Mouse (Mus musculus): ENCODE measurements at regions not wholly inside any gene's neighbourhood (a gene's known extent, or its start where the extent isn't known, plus 50 kb on each side); places are given as distances from the start of the nearest gene placed in this dataset.

GRCm38 (mm10) chr12:9368682-9369081, 201.2 kb upstream of the Osr1 start:
- Histone ChIP-seq H3K27ac (no peak overlapping the region), H3K9ac (no peak overlapping the region), H3K27me3 (replicated peaks) (no peaks in the 10 kb centered on the region), H3K4me3 (no peak overlapping the region), H3K9me3 (no peaks in the 10 kb centered on the region), H3K4me1 (no peaks in the 10 kb centered on the region), H3K36me3 (replicated peaks) (no peaks in the 10 kb centered on the region), H3K4me2 (no peak overlapping the region)
- 92% methylated on average over 5 of the region's 5 CpGs for WGBS
- no peak for ATAC-seq (replicated peaks)

GRCm38 (mm10) chr12:9401956-9402355, 168.0 kb upstream of the Osr1 start:
- H3K4me2 ChIP-seq = no peak overlapping the region

GRCm38 (mm10) chr12:9404981-9405380, 164.9 kb upstream of the Osr1 start:
- Histone ChIP-seq H3K9ac (no peak overlapping the region), H3K27me3 (replicated peaks) (no peaks in the 10 kb centered on the region), H3K4me2 (no peak overlapping the region), H3K27ac (no peak overlapping the region), H3K36me3 (replicated peaks) (no peaks in the 10 kb centered on the region), H3K4me3 (no peak overlapping the region), H3K9me3 (no peaks in the 10 kb centered on the region), H3K4me1 (no peaks in the 10 kb centered on the region)
- no peak for ATAC-seq (replicated peaks)
- 74% methylated on average over 7 of the region's 7 CpGs for WGBS

More at GRCm38 (mm10) chr12:9401956-9402355, 168.0 kb upstream of the Osr1 start:
- no peaks in the 10 kb centered on the region for H3K4me1 ChIP-seq
- no peak overlapping the region for H3K9ac ChIP-seq
- no peaks in the 10 kb centered on the region for H3K36me3 ChIP-seq (replicated peaks)
- no peaks in the 10 kb centered on the region for H3K9me3 ChIP-seq
- WGBS = 88% methylated on average over 3 of the region's 3 CpGs
- no peak overlapping the region for H3K27ac ChIP-seq
- no peak for ATAC-seq (replicated peaks)
- no peak overlapping the region for H3K4me3 ChIP-seq
- H3K27me3 ChIP-seq (replicated peaks) = no peaks in the 10 kb centered on the region

GRCm38 (mm10) chr12:9419311-9419710, 150.6 kb upstream of the Osr1 start:
- ATAC-seq (replicated peaks) = no peak
- H3K4me2 ChIP-seq = no peak overlapping the region
- no peaks in the 10 kb centered on the region for H3K36me3 ChIP-seq (replicated peaks)
- H3K9me3 ChIP-seq = no peaks in the 10 kb centered on the region
- no peaks in the 10 kb centered on the region for H3K4me1 ChIP-seq
- no peak overlapping the region for H3K27ac ChIP-seq
- H3K9ac ChIP-seq = no peak overlapping the region
- H3K4me3 ChIP-seq = no peak overlapping the region
- H3K27me3 ChIP-seq (replicated peaks) = no peaks in the 10 kb centered on the region
- WGBS = 82% methylated on average over 3 of the region's 3 CpGs

GRCm38 (mm10) chr12:9430656-9431055, 139.3 kb upstream of the Osr1 start:
- Histone ChIP-seq H3K9ac (no peak overlapping the region), H3K27me3 (replicated peaks) (no peaks in the 10 kb centered on the region), H3K36me3 (replicated peaks) (no peaks in the 10 kb centered on the region), H3K27ac (no peak overlapping the region), H3K4me3 (no peak overlapping the region), H3K9me3 (no peaks in the 10 kb centered on the region), H3K4me2 (no peak overlapping the region), H3K4me1 (no peaks in the 10 kb centered on the region)
- 90% methylated on average over 3 of the region's 3 CpGs for WGBS
- ATAC-seq (replicated peaks) = no peak

GRCm38 (mm10) chr12:9438575-9439161, 131.2 kb upstream of the Osr1 start:
- no peaks in the 10 kb centered on the region for H3K9me3 ChIP-seq

GRCm38 (mm10) chr12:9450620-9451019, 119.3 kb upstream of the Osr1 start:
- Histone ChIP-seq H3K27ac (no peak overlapping the region), H3K4me1 (no peaks in the 10 kb centered on the region), H3K4me2 (no peak overlapping the region), H3K9me3 (no peaks in the 10 kb centered on the region), H3K4me3 (no peak overlapping the region), H3K27me3 (replicated peaks) (no peaks in the 10 kb centered on the region), H3K9ac (no peak overlapping the region), H3K36me3 (replicated peaks) (no peaks in the 10 kb centered on the region)
- no peak for ATAC-seq (replicated peaks)
- WGBS = 70% methylated on average over 3 of the region's 3 CpGs

More at GRCm38 (mm10) chr12:9438575-9439161, 131.2 kb upstream of the Osr1 start:
- no peaks in the 10 kb centered on the region for H3K4me1 ChIP-seq
- no peak overlapping the region for H3K9ac ChIP-seq
- H3K4me3 ChIP-seq = no peak overlapping the region
- no peak overlapping the region for H3K4me2 ChIP-seq
- no peaks in the 10 kb centered on the region for H3K27me3 ChIP-seq (replicated peaks)
- 79% methylated on average over 9 of the region's 9 CpGs for WGBS
- no peak overlapping the region for H3K27ac ChIP-seq
- H3K36me3 ChIP-seq (replicated peaks) = no peaks in the 10 kb centered on the region
- ATAC-seq (replicated peaks) = no peak

GRCm38 (mm10) chr12:9460193-9460592, 109.7 kb upstream of the Osr1 start:
- 88% methylated on average over 3 of the region's 3 CpGs for WGBS
- ATAC-seq (replicated peaks) = no peak

GRCm38 (mm10) chr12:9469655-9470470, 100.1 kb upstream of the Osr1 start:
- no peak for ATAC-seq (replicated peaks)
- no peaks in the 10 kb centered on the region for H3K27me3 ChIP-seq (replicated peaks)
- H3K9me3 ChIP-seq = no peaks in the 10 kb centered on the region
- no peak overlapping the region for H3K9ac ChIP-seq
- no peak overlapping the region for H3K4me2 ChIP-seq
- no peaks in the 10 kb centered on the region for H3K4me1 ChIP-seq
- WGBS = 84% methylated on average over 3 of the region's 3 CpGs
- H3K4me3 ChIP-seq = no peak overlapping the region
- H3K27ac ChIP-seq = no peak overlapping the region
- H3K36me3 ChIP-seq (replicated peaks) = no peaks in the 10 kb centered on the region

More at GRCm38 (mm10) chr12:9460193-9460592, 109.7 kb upstream of the Osr1 start:
- Histone ChIP-seq H3K27ac (no peak overlapping the region), H3K27me3 (replicated peaks) (no peaks in the 10 kb centered on the region), H3K36me3 (replicated peaks) (no peaks in the 10 kb centered on the region), H3K4me3 (no peak overlapping the region), H3K4me1 (no peaks in the 10 kb centered on the region), H3K9ac (no peak overlapping the region), H3K4me2 (no peak overlapping the region), H3K9me3 (no peaks in the 10 kb centered on the region)

- Histone ChIP-seq H3K4me1 (no peaks in the 10 kb centered on the region), H3K36me3 (replicated peaks) (no peaks in the 10 kb centered on the region), H3K4me3 (no peak overlapping the region), H3K4me2 (no peak overlapping the region), H3K9ac (no peak overlapping the region), H3K27me3 (replicated peaks) (no peaks in the 10 kb centered on the region), H3K27ac (no peak overlapping the region), H3K9me3 (no peaks in the 10 kb centered on the region)
- 90% methylated on average over 2 of the region's 2 CpGs for WGBS
- no peak for ATAC-seq (replicated peaks)
Measured at GRCm38 (mm10) chr12:9475836-9476235, 94.1 kb upstream of the Osr1 start.

- Histone ChIP-seq H3K4me2 (no peak overlapping the region), H3K36me3 (replicated peaks) (no peaks in the 10 kb centered on the region), H3K9ac (no peak overlapping the region), H3K9me3 (no peaks in the 10 kb centered on the region), H3K4me1 (no peaks in the 10 kb centered on the region), H3K27ac (no peak overlapping the region), H3K4me3 (no peak overlapping the region), H3K27me3 (replicated peaks) (no peaks in the 10 kb centered on the region)
- no peak for ATAC-seq (replicated peaks)
- WGBS = 63% methylated on average over 1 of the region's 1 CpGs
Measured at GRCm38 (mm10) chr12:9478201-9478600, 91.7 kb upstream of the Osr1 start.

GRCm38 (mm10) chr12:9487674-9488413, 82.1 kb upstream of the Osr1 start:
- Histone ChIP-seq H3K4me1 (no peaks in the 10 kb centered on the region), H3K4me2 (no peak overlapping the region), H3K9me3 (no peaks in the 10 kb centered on the region), H3K27me3 (replicated peaks) (no peaks in the 10 kb centered on the region), H3K4me3 (no peak overlapping the region), H3K27ac (no peak overlapping the region), H3K36me3 (replicated peaks) (no peaks in the 10 kb centered on the region), H3K9ac (no peak overlapping the region)
- 71% methylated on average over 8 of the region's 8 CpGs for WGBS
- ATAC-seq (replicated peaks) = no peak

Data from midbrain, embryonic 15.5 days (tissue).